Mouse (Mus musculus): ENCODE measurements at regions not wholly inside any gene's neighbourhood (a gene's known extent, or its start where the extent isn't known, plus 50 kb on each side); places are given as distances from the start of the nearest gene placed in this dataset.

DNA sequence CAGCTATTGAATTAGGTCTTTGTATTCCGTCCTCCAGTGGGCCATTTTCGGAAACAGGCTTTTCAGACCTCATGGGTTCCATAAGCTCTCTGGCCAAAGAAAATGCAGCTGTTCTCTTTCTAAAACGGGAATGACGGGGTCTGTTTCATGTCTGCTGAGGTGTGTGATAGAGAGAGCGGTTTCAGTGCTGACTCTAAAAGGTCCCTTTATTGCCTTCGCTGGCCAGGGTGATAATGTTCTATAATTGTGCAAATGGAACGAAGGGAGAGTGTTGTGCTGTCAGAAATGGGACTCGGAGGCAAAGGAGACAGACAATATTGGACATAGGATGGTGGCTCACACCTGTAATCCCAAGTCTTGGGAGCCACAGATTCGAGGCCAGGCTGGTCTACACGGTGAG, 53.5 kb upstream of the Osbpl8 start:
- no peaks in the 10 kb centered on the region for H3K27me3 ChIP-seq (replicated peaks; ENCODE audit: control insufficient read depth, insufficient read depth, low read length)
- WGBS = 72% methylated on average over 10 of the region's 10 CpGs
- H3K36me3 ChIP-seq (ENCODE audit: control insufficient read depth, insufficient read depth, low read length) = no peaks in the 10 kb centered on the region
- ATAC-seq (ENCODE audit: low read depth) (no peak), DNase-seq (ENCODE audit: low spot score) (no peak)
- no peak overlapping the region for H3K4me2 ChIP-seq (ENCODE audit: low read depth, low read length)
- H3K9ac ChIP-seq (ENCODE audit: low read depth, low read length) = no peak overlapping the region
- H3K9me3 ChIP-seq (ENCODE audit: control insufficient read depth, low read length) = no peaks in the 10 kb centered on the region
- no peak overlapping the region for H3K4me3 ChIP-seq (ENCODE audit: low read depth, low read length)
- no peaks in the 10 kb centered on the region for H3K4me1 ChIP-seq (ENCODE audit: control insufficient read depth, insufficient read depth, low read length)
- no peak overlapping the region for H3K27ac ChIP-seq (replicated peaks; ENCODE audit: low read depth, low read length)

DNA sequence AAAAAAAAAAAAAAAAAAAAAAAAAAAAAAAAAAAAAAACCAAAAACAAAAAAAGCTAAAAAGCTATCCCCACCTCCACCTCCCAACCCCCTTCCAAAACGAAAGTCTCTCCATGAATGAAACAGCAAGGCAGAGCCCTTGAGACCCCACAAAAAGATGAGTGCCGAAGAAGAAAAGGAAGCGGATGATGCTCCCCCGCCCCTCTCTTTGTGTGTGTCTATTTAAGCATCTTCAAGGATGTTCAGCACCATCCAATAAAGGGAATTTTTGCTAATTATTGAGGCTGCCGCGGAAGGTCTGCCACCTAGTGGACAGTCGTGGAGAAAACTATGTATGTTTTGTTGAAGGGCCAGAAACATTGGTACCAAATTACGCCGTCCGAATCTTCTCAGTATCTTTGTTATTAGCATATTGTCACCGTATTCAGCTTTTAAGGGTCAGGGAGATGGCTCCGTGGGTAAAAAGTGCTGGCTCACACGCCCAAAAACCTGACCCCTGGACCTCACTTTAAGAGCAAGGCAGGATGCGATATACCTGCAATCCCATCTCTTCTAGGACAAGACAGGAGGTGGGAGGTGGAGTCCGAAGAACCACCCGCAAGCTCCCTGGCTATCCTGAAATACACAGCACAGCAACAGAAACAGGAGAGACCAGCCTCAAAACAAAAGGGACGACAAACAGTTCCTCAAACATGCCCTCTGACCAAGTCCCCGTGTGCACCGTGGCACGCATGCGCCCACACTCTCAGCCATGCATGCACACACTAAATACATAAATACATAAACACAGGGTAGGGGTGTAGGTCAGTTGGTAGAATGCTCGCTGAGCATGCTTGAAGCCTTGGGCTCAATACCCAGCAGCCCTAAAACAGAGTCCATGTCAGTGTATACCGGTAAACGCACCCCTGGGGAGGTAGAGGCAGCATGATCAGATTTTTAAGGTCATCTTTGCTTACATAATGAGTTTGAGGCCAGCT, 55.6 kb upstream of the Osbpl8 start:
- DNase-seq (ENCODE audit: low spot score) = peak; percentile 61
- no peak for ATAC-seq (ENCODE audit: low read depth)
- H3K9ac ChIP-seq (ENCODE audit: low read depth, low read length) = no peak overlapping the region
- peak overlapping the region; percentile 20; the same call in 1 of the 2 replicates for H3K4me3 ChIP-seq (ENCODE audit: low read depth, low read length)
- H3K9me3 ChIP-seq (ENCODE audit: control insufficient read depth, low read length) = no peaks in the 10 kb centered on the region
- no peaks in the 10 kb centered on the region for H3K4me1 ChIP-seq (ENCODE audit: control insufficient read depth, insufficient read depth, low read length)
- no peaks in the 10 kb centered on the region for H3K27me3 ChIP-seq (replicated peaks; ENCODE audit: control insufficient read depth, insufficient read depth, low read length)
- 48% methylated on average over 24 of the region's 24 CpGs for WGBS
- H3K36me3 ChIP-seq (ENCODE audit: control insufficient read depth, insufficient read depth, low read length) = no peaks in the 10 kb centered on the region
- H3K27ac ChIP-seq (replicated peaks; ENCODE audit: low read depth, low read length) = no peak overlapping the region
- H3K4me2 ChIP-seq (ENCODE audit: low read depth, low read length) = peak overlapping the region; percentile 46

DNA sequence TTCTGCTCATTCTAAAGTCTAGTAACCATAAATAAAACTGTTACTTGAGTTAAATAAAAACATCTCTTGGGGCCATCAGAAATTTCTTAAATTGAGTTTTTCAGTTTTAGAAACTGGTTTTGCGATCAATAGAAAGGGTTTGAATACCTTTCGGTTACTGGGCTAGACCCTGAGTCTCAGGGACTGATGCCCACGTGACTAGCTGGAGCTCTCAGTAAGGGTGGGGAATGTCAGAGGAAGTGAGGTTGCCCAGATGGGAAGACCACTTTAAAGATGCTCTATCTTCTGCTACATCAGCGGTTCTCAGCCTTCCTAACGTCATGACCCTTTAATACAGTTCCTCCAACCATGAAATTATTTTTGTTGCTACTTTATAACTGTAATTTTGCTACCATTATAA, 56.7 kb upstream of the Osbpl8 start:
- 79% methylated on average over 5 of the region's 5 CpGs for WGBS
- Histone ChIP-seq H3K4me3 (ENCODE audit: low read depth, low read length) (no peak overlapping the region), H3K4me1 (ENCODE audit: control insufficient read depth, insufficient read depth, low read length) (no peaks in the 10 kb centered on the region), H3K27me3 (replicated peaks; ENCODE audit: control insufficient read depth, insufficient read depth, low read length) (no peaks in the 10 kb centered on the region), H3K9me3 (ENCODE audit: control insufficient read depth, low read length) (no peaks in the 10 kb centered on the region), H3K27ac (replicated peaks; ENCODE audit: low read depth, low read length) (no peak overlapping the region), H3K4me2 (ENCODE audit: low read depth, low read length) (no peak overlapping the region), H3K36me3 (ENCODE audit: control insufficient read depth, insufficient read depth, low read length) (no peaks in the 10 kb centered on the region), H3K9ac (ENCODE audit: low read depth, low read length) (no peak overlapping the region)
- ATAC-seq (ENCODE audit: low read depth) (no peak), DNase-seq (ENCODE audit: low spot score) (no peak)

DNA sequence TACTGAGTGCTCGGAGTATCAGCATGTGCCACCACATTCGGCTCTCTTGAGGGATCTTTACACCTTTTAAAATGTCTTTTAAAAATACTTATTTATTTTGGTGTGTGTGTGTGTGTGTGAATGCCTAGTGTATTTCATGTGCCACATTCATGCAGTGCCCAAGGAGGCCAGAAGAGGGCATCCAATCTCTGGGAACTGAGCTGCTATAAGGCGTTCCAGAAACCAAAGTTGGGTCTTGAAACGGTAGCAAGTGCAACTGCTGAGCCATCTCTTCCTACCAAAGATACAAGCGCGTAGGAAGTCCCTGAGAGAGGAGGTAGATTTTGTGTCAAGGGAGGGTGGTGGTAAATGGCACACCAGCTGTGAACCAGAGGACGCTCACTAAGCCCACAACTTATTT, 57.2 kb upstream of the Osbpl8 start:
- Histone ChIP-seq H3K36me3 (ENCODE audit: control insufficient read depth, insufficient read depth, low read length) (no peaks in the 10 kb centered on the region), H3K9me3 (ENCODE audit: control insufficient read depth, low read length) (no peaks in the 10 kb centered on the region), H3K27me3 (replicated peaks; ENCODE audit: control insufficient read depth, insufficient read depth, low read length) (no peaks in the 10 kb centered on the region), H3K27ac (replicated peaks; ENCODE audit: low read depth, low read length) (no peak overlapping the region), H3K4me3 (ENCODE audit: low read depth, low read length) (no peak overlapping the region), H3K9ac (ENCODE audit: low read depth, low read length) (no peak overlapping the region), H3K4me1 (ENCODE audit: control insufficient read depth, insufficient read depth, low read length) (no peaks in the 10 kb centered on the region), H3K4me2 (ENCODE audit: low read depth, low read length) (no peak overlapping the region)
- 70% methylated on average over 7 of the region's 7 CpGs for WGBS
- DNase-seq (ENCODE audit: low spot score) (peak; percentile 31), ATAC-seq (ENCODE audit: low read depth) (no peak)

- Histone ChIP-seq H3K9me3 (ENCODE audit: control insufficient read depth, low read length) (no peaks in the 10 kb centered on the region), H3K9ac (ENCODE audit: low read depth, low read length) (no peak overlapping the region), H3K4me1 (ENCODE audit: control insufficient read depth, insufficient read depth, low read length) (no peaks in the 10 kb centered on the region), H3K4me2 (ENCODE audit: low read depth, low read length) (no peak overlapping the region), H3K27me3 (replicated peaks; ENCODE audit: control insufficient read depth, insufficient read depth, low read length) (no peaks in the 10 kb centered on the region), H3K36me3 (ENCODE audit: control insufficient read depth, insufficient read depth, low read length) (no peaks in the 10 kb centered on the region), H3K27ac (replicated peaks; ENCODE audit: low read depth, low read length) (no peak overlapping the region), H3K4me3 (ENCODE audit: low read depth, low read length) (no peak overlapping the region)
- ATAC-seq (ENCODE audit: low read depth) (no peak), DNase-seq (ENCODE audit: low spot score) (no peak)
- WGBS = 81% methylated on average over 5 of the region's 5 CpGs
Observed at GRCm38 (mm10) chr10:111106411-111106810, 58.1 kb upstream of the Osbpl8 start.

- no peaks in the 10 kb centered on the region for H3K36me3 ChIP-seq (ENCODE audit: control insufficient read depth, insufficient read depth, low read length)
- WGBS = 86% methylated on average over 5 of the region's 5 CpGs
- no peak overlapping the region for H3K27ac ChIP-seq (replicated peaks; ENCODE audit: low read depth, low read length)
- ATAC-seq (ENCODE audit: low read depth) = no peak
- H3K4me3 ChIP-seq (ENCODE audit: low read depth, low read length) = no peak overlapping the region
- H3K9me3 ChIP-seq (ENCODE audit: control insufficient read depth, low read length) = no peaks in the 10 kb centered on the region
- DNase-seq (ENCODE audit: low spot score) = no peak
- H3K4me2 ChIP-seq (ENCODE audit: low read depth, low read length) = no peak overlapping the region
- no peaks in the 10 kb centered on the region for H3K4me1 ChIP-seq (ENCODE audit: control insufficient read depth, insufficient read depth, low read length)
- no peak overlapping the region for H3K9ac ChIP-seq (ENCODE audit: low read depth, low read length)
- H3K27me3 ChIP-seq (replicated peaks; ENCODE audit: control insufficient read depth, insufficient read depth, low read length) = no peaks in the 10 kb centered on the region
Observed at GRCm38 (mm10) chr10:111105662-111106061, 58.9 kb upstream of the Osbpl8 start.

- Histone ChIP-seq H3K4me1 (ENCODE audit: control insufficient read depth, insufficient read depth, low read length) (no peaks in the 10 kb centered on the region), H3K4me3 (ENCODE audit: low read depth, low read length) (no peak overlapping the region), H3K4me2 (ENCODE audit: low read depth, low read length) (no peak overlapping the region), H3K27ac (replicated peaks; ENCODE audit: low read depth, low read length) (no peak overlapping the region), H3K9me3 (ENCODE audit: control insufficient read depth, low read length) (no peaks in the 10 kb centered on the region), H3K27me3 (replicated peaks; ENCODE audit: control insufficient read depth, insufficient read depth, low read length) (no peaks in the 10 kb centered on the region), H3K36me3 (ENCODE audit: control insufficient read depth, insufficient read depth, low read length) (no peaks in the 10 kb centered on the region), H3K9ac (ENCODE audit: low read depth, low read length) (no peak overlapping the region)
- DNase-seq (ENCODE audit: low spot score) (no peak), ATAC-seq (ENCODE audit: low read depth) (no peak)
- WGBS = 76% methylated on average over 5 of the region's 5 CpGs
Observed at GRCm38 (mm10) chr10:111103512-111103911, 61.0 kb upstream of the Osbpl8 start.

GRCm38 (mm10) chr10:111103086-111103485, 61.5 kb upstream of the Osbpl8 start:
- Histone ChIP-seq H3K27ac (replicated peaks; ENCODE audit: low read depth, low read length) (no peak overlapping the region), H3K4me2 (ENCODE audit: low read depth, low read length) (no peak overlapping the region)

More at GRCm38 (mm10) chr10:111103086-111103485, 61.5 kb upstream of the Osbpl8 start:
- no peaks in the 10 kb centered on the region for H3K4me1 ChIP-seq (ENCODE audit: control insufficient read depth, insufficient read depth, low read length)
- no peaks in the 10 kb centered on the region for H3K9me3 ChIP-seq (ENCODE audit: control insufficient read depth, low read length)
- no peaks in the 10 kb centered on the region for H3K36me3 ChIP-seq (ENCODE audit: control insufficient read depth, insufficient read depth, low read length)
- ATAC-seq (ENCODE audit: low read depth) = no peak
- H3K27me3 ChIP-seq (replicated peaks; ENCODE audit: control insufficient read depth, insufficient read depth, low read length) = no peaks in the 10 kb centered on the region
- whole genome bisulfite sequencing = 85% methylated on average over 14 of the region's 14 CpGs
- H3K4me3 ChIP-seq (ENCODE audit: low read depth, low read length) = no peak overlapping the region
- no peak overlapping the region for H3K9ac ChIP-seq (ENCODE audit: low read depth, low read length)
- no peak for DNase-seq (ENCODE audit: low spot score)
